Mouse (Mus musculus): ENCODE data around the gene Sys1. TPM values are rescaled to one million over a fixed set of nuclear protein-coding genes. Genes with fewer than 3 reads are reported as not detected.

The Sys1 gene
- polyA plus RNA-seq, 1 experiment from 2014 or later, result 64.8 TPM

DNA sequence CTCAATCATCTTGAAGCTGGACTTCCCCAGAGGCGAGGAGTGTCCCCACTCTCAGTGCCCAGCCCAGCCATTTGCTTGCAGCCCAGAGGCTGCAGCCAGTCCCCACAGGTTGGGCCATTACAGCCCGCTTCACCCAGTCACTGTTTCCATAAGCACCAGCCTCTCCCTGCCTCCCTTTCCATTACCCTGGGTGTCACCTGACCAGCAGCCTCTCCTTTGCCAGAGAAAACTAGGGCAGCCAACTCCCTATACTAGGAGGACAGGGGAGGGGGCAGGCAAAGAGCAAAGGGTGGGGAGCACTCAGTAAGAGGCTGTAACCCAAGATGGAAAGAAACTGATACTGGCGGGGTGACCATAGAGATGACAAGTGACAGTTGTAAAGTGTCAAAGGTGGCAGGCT, 19.8 kb upstream of the Sys1 start:
- WGBS, result 46% methylated on average over 3 of the region's 3 CpGs
- no peak for DNase-seq (ENCODE audit: low spot score)
- peaks cover 46% of the 10 kb centered on the region for H3K4me1 ChIP-seq
- peaks cover 27% of the 10 kb centered on the region for H3K27me3 ChIP-seq (ENCODE audit: low read depth, poor library complexity, severe bottlenecking)
- H3K4me3 ChIP-seq, result no peak overlapping the region
- no peaks in the 10 kb centered on the region for H3K9me3 ChIP-seq (replicated peaks)
- no peaks in the 10 kb centered on the region for H3K36me3 ChIP-seq
- H3K27ac ChIP-seq (replicated peaks), result no peak overlapping the region

DNA sequence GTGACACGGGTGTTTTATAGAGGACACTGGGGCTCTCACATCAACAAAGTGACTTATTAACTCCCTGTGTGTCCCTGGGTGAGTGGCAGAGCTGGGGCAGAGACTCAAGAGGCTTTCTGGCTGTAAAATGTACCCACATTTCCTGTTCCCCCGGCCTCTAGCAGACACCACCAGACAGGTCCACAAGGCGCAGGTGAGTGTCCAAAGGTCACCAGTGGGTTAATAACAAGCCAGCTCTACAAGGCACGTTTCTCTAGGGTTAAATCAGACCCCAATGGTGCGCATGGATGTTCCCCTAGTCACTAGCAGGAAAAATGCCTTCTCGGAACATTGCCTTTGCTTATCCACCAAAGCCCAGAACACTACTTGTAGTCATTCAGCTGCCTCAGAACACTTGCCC, 19.1 kb upstream of the Sys1 start:
- WGBS, result 85% methylated on average over 6 of the region's 6 CpGs
- Histone ChIP-seq H3K36me3 (no peaks in the 10 kb centered on the region), H3K9me3 (replicated peaks) (no peaks in the 10 kb centered on the region), H3K27ac (replicated peaks) (no peak overlapping the region), H3K4me3 (no peak overlapping the region), H3K27me3 (ENCODE audit: low read depth, poor library complexity, severe bottlenecking) (peaks cover 32% of the 10 kb centered on the region), H3K4me1 (peaks cover 46% of the 10 kb centered on the region)
- DNase-seq (ENCODE audit: low spot score), result no peak

DNA sequence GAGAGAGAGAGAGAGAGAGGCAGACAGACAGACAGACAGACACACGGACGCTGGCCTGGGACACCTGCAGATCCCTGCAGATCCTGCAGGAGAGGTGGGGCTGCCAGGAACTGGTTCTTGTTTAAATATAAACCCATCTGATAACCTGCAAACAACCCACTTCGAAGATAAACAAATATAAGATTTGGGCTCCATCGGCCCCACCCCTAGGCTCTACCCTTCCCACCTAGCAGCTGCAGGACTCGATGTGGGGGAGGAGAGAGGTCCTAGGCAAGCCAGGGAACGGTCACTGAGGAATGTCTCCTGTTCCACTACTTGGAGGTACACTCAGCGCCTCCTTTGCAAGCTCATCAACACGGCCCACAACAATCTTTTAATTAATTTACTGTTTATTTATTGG, 18.5 kb upstream of the Sys1 start:
- Histone ChIP-seq H3K4me1 (peaks cover 46% of the 10 kb centered on the region), H3K9me3 (replicated peaks) (no peaks in the 10 kb centered on the region), H3K27me3 (ENCODE audit: low read depth, poor library complexity, severe bottlenecking) (peaks cover 35% of the 10 kb centered on the region), H3K36me3 (no peaks in the 10 kb centered on the region), H3K27ac (replicated peaks) (no peak overlapping the region), H3K4me3 (no peak overlapping the region)
- no peak for DNase-seq (ENCODE audit: low spot score)
- 73% methylated on average over 8 of the region's 8 CpGs for WGBS

DNA sequence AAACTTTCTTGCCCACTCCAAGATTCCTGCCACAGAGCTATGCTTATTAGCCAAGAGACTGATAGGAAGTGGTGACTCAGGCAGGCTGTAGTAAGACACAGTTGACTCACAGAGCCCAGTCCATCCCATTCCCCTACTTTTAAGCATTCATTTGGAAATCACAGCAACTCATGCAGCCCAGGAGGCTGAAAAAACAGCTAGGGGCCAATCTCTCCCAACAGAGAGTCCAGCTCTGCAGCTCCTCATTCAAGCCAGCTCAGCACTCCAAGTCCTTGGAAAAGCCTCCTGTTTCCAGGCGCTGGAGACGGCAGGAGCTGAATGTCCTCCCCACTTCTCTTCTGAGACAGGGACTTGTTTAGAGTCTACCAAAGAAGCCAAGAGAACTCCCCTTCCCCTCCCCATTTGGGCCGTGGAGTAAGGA, 17.8 kb upstream of the Sys1 start:
- H3K9me3 ChIP-seq (replicated peaks), result no peaks in the 10 kb centered on the region
- H3K4me1 ChIP-seq, result peaks cover 52% of the 10 kb centered on the region
- DNase-seq (ENCODE audit: low spot score), result no peak
- WGBS, result 70% methylated on average over 3 of the region's 3 CpGs
- no peak overlapping the region for H3K4me3 ChIP-seq
- H3K27me3 ChIP-seq (ENCODE audit: low read depth, poor library complexity, severe bottlenecking), result peaks cover 42% of the 10 kb centered on the region
- H3K27ac ChIP-seq (replicated peaks), result no peak overlapping the region
- no peaks in the 10 kb centered on the region for H3K36me3 ChIP-seq

DNA sequence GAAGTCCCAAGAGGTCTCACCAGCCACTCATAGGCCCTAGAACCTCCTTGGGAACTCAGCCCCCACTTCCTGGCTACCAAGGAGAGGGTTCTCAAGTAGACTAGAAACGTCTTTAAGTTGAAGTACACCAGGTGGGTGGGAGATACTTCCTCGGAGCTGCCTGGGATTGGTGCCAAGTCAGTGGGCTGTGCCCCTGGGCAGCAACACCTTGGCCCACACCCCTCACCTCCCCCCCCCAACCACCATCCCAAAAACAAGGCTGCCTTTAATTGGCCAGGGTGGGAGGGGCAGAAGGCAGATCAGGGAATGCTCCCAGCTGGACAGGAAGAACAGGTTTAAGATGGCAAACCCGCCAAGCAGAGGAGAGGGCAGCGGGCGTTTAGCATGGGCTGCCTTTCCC, 16.4 kb upstream of the Sys1 start:
- Histone ChIP-seq H3K4me3 (no peak overlapping the region), H3K4me1 (peaks cover 52% of the 10 kb centered on the region), H3K9me3 (replicated peaks) (no peaks in the 10 kb centered on the region), H3K27me3 (ENCODE audit: low read depth, poor library complexity, severe bottlenecking) (peaks cover 55% of the 10 kb centered on the region), H3K36me3 (no peaks in the 10 kb centered on the region), H3K27ac (replicated peaks) (no peak overlapping the region)
- WGBS, result 81% methylated on average over 5 of the region's 5 CpGs
- no peak for DNase-seq (ENCODE audit: low spot score)

DNA sequence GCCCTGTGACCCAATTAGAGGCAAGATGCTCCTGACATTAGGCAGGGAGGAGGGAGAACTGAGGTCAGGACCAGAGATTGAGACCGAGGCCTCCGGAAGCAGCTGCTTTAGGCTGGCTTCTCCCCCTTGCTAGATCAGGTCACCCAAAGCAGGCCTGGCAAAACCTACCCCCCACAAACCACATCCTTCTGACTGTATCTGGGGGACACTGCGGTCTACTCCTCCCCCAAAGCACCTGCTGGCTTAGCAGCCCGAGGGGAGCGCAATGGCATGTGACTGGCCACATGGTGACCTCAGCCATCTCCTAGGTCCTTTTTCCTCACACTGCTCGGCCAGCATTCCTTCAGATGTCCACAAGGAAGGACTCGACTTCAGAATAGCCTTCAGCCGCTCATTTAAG, 15.6 kb upstream of the Sys1 start:
- Histone ChIP-seq H3K4me3 (0 out of 2 replicates have a peak overlapping the region, but pooled peaks have one; percentile 71), H3K9me3 (replicated peaks) (no peaks in the 10 kb centered on the region), H3K4me1 (peaks cover 46% of the 10 kb centered on the region), H3K27me3 (ENCODE audit: low read depth, poor library complexity, severe bottlenecking) (peaks cover 58% of the 10 kb centered on the region), H3K27ac (replicated peaks) (no peak overlapping the region), H3K36me3 (no peaks in the 10 kb centered on the region)
- WGBS, result 40% methylated on average over 8 of the region's 8 CpGs
- no peak for DNase-seq (ENCODE audit: low spot score)

DNA sequence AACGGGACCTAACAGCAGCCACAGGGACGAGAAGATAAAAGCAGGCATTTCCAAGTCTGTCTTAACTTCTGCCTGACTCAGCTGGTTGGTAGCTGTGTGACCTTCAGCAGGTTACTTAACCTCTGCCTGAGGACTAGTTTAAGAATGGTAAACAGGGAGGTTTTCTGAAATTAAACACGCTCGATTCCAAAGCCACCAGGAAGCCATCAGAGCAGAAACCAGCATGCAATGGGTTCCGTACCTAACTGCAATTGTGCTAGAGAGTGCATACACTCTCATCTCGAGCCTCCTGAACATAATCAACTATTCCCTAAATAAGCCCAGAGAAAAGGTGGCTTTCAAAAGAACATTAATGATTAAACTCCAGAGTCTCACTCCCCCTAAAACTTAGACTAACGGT, 15.0 kb upstream of the Sys1 start:
- Histone ChIP-seq H3K27me3 (ENCODE audit: low read depth, poor library complexity, severe bottlenecking) (peaks cover 58% of the 10 kb centered on the region), H3K36me3 (no peaks in the 10 kb centered on the region), H3K9me3 (replicated peaks) (no peaks in the 10 kb centered on the region), H3K4me1 (peaks cover 40% of the 10 kb centered on the region), H3K27ac (replicated peaks) (no peak overlapping the region), H3K4me3 (peak overlapping the region; percentile 71)
- DNase-seq (ENCODE audit: low spot score), result no peak
- WGBS, result 31% methylated on average over 7 of the region's 7 CpGs

DNA sequence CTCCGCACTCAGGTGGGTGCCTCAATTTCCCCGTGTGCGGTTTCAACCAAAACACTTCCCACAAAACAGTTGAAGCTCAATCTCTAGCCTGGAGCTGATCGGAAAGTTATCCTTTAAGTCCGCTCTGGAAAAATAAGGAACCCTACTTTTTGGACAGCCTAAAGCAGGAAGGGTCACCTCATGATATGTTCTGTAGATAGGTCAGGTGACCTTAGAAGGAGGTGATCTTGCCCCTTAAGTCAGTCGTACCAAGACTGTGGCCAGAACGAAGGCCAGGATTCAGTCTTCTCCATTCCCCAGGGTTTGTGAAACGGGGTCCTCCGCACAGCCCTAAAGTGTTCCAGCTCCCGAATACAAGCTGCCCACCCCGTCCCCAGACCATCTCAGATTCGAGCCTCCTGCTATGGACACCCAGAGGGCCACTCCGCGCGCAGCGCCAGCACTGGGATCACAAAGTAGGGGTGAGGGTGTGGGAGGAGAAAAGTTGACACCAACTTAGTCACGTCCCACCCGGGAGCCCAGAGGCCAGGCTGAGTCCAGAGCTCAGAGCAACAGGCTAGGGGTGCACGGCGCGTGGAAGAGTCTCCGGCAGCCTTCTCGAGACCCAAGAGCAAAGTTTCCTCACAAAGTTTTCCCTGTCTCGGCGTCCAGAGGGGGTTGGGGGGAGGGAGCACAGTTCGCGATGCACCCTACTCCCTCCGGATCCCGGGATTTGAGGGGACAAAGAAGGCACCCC, 14.3 kb upstream of the Sys1 start:
- no peak for DNase-seq (ENCODE audit: low spot score)
- Histone ChIP-seq H3K9me3 (replicated peaks) (no peaks in the 10 kb centered on the region), H3K4me3 (peak overlapping the region; percentile 71), H3K27me3 (ENCODE audit: low read depth, poor library complexity, severe bottlenecking) (peaks cover 58% of the 10 kb centered on the region), H3K36me3 (no peaks in the 10 kb centered on the region), H3K27ac (replicated peaks) (peak overlapping the region; percentile 85), H3K4me1 (peaks cover 34% of the 10 kb centered on the region)
- WGBS, result 2% methylated on average over 29 of the region's 29 CpGs

DNA sequence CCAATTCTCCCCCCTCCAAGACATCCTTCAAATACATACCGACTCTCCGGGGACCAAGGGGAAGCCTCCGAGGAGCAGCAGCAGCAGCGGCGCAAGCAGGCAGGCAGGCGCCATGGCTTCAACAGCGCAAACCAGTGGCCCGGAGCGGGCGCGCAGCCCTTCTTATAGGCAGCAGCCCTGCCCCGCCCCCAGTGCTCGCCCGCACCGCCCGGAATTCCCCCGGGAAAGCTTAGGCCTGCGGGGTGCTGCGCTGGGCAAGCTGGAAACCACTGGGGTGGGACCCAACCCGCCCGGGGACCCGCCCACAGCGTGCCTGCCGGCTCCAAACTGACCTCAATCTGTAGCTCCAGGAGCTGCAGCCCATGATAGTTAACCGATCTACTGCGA, 13.7 kb upstream of the Sys1 start:
- peak overlapping the region; percentile 85 for H3K27ac ChIP-seq (replicated peaks)
- no peaks in the 10 kb centered on the region for H3K36me3 ChIP-seq
- H3K9me3 ChIP-seq (replicated peaks), result no peaks in the 10 kb centered on the region
- H3K4me1 ChIP-seq, result peaks cover 34% of the 10 kb centered on the region
- WGBS, result under 1% methylated on average over 26 of the region's 26 CpGs
- peak overlapping the region; percentile 71 for H3K4me3 ChIP-seq
- peak; percentile 86 for DNase-seq (ENCODE audit: low spot score)
- peaks cover 58% of the 10 kb centered on the region for H3K27me3 ChIP-seq (ENCODE audit: low read depth, poor library complexity, severe bottlenecking)

DNA sequence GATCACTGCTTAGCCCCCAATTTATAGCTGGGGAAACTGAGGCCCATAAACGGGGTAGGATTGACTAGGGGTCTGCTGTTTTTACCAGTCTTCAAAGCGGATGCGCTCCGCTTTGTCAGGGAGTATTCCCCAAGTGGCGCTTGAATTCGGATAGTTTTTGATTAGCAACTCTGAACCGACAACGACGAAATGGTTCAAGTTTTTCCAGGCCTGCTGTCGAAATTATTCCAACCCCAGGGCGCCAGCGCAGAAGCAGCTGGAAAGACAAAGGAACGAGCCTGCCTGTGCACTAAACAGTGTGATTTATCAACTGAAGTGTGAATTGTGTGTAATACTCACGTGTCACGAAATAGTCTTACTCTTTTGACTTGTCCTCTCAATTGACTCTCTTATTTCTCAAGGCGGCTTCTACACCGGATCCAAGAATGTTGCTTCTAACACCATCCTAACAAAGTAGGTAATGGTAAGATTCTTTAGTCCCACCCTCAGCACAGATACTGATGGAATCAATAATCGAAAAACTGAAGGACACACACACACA, 13.2 kb upstream of the Sys1 start, which contains the start of gene Sdc4:
Sdc4 (minus strand) TSS at position 428 of the 541 bp plus-strand sequence.
- WGBS, result 7% methylated on average over 18 of the region's 18 CpGs
- H3K27ac ChIP-seq (replicated peaks), result peak within 1 kb of the TSS; percentile 85
- DNase-seq (ENCODE audit: low spot score), result no peak
- peaks cover 34% of the 10 kb centered on the region for H3K4me1 ChIP-seq
- H3K36me3 ChIP-seq, result no peaks in the 10 kb centered on the region
- H3K4me3 ChIP-seq, result peak within 1 kb of the TSS; percentile 71
- H3K27me3 ChIP-seq (ENCODE audit: low read depth, poor library complexity, severe bottlenecking), result peaks cover 58% of the 10 kb centered on the region
- no peaks in the 10 kb centered on the region for H3K9me3 ChIP-seq (replicated peaks)

DNA sequence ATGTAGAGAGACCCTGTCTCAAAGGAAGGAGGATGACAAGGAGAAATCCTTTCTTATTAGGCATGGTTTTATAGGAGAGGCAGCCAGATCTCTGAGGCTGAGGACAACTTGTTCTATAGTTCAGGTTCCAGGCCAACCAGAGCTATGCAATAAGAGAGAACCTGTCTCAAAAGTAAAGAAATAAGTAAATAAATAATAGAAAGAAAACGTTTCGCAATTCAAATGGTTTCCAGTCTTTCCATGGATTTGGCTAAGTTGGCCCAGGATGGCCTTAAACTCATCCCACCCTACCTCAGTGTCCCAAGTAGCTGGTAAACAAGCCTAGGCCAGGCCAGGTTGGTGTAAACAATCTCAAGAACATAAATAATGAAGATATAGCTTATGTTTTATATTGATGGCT, 12.1 kb upstream of the Sys1 start:
- H3K4me3 ChIP-seq, result no peak overlapping the region
- DNase-seq (ENCODE audit: low spot score), result no peak
- 80% methylated on average over 2 of the region's 2 CpGs for WGBS

DNA sequence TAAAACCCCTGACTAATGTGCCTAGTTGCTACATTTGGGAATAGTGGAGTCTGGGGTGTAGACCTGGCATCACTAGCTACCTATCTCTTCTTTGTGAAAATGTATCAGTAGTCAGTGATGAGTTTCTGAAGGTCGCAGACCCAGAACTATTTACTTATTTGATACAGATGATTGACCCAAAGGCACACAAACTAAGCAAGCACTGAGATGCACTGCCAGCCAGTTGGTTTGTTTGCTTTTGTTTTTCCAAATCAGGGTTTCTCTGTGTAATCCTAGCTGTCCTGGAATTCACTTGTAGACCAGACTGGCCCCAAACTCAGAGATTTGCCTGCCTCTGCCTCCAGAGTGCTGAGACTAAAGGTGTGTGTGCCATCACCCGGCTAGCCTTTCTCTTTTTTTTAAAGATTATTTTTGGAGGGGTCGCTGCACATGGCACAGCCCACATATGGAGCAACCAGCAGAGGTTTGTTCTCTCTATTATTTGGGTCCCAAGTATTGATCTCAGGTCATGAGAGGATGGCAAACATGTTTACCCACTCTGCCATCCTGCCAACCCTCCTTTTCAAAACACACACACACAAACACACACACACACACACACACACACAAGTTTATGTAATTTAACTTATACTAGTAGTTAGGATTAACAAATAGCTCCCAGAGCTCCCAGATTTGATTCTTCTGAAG, 11.2 kb upstream of the Sys1 start:
- Histone ChIP-seq H3K4me3 (no peak overlapping the region), H3K4me1 (peaks cover 32% of the 10 kb centered on the region), H3K27ac (replicated peaks) (no peak overlapping the region), H3K27me3 (ENCODE audit: low read depth, poor library complexity, severe bottlenecking) (peaks cover 45% of the 10 kb centered on the region), H3K9me3 (replicated peaks) (no peaks in the 10 kb centered on the region), H3K36me3 (no peaks in the 10 kb centered on the region)
- WGBS, result 84% methylated on average over 3 of the region's 3 CpGs
- no peak for DNase-seq (ENCODE audit: low spot score)

More for the DNA sequence above, 12.1 kb upstream of the Sys1 start:
- Histone ChIP-seq H3K4me1 (peaks cover 34% of the 10 kb centered on the region), H3K9me3 (replicated peaks) (no peaks in the 10 kb centered on the region), H3K36me3 (no peaks in the 10 kb centered on the region), H3K27ac (replicated peaks) (no peak overlapping the region), H3K27me3 (ENCODE audit: low read depth, poor library complexity, severe bottlenecking) (peaks cover 48% of the 10 kb centered on the region)

DNA sequence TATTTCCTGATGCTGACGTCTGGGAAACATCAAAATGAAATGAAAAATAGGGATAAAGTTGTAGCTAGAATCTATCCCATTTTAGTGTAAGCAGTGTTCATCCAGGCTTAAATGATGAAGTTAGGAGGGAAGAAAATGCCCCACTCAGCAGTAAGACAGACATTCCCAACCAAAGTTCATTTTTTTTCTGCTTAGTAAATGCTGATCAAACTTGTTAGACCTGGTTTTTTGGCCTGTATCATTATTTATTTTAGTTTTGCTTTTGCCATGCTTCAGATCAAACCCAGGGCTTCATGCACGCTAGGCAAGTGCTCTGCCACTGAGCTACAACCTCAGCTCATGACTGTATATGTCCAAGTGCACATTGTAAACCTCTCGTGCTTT, 10.7 kb upstream of the Sys1 start:
- Histone ChIP-seq H3K9me3 (replicated peaks) (no peaks in the 10 kb centered on the region), H3K27me3 (ENCODE audit: low read depth, poor library complexity, severe bottlenecking) (peaks cover 40% of the 10 kb centered on the region), H3K4me1 (peaks cover 28% of the 10 kb centered on the region), H3K27ac (replicated peaks) (no peak overlapping the region), H3K4me3 (no peak overlapping the region), H3K36me3 (no peaks in the 10 kb centered on the region)
- DNase-seq (ENCODE audit: low spot score), result no peak
- 89% methylated on average over 3 of the region's 3 CpGs for WGBS
